Mouse (Mus musculus) T-helper 2 cell (primary cell): ENCODE data around the gene Grwd1.

Experiments
- in situ Hi-C: fragments of 300-600 bp; cut with MboI, MseI; formaldehyde crosslinking; loops from one replicate; pipeline ENCODE4 v1.15.1; 2025; ENCODE audit warnings: high pct_unique_total_duplicates

Gene Grwd1

GRCm38 (mm10) chr7:45800001-45800400, 30.7 kb downstream of the Grwd1 start:
- in situ Hi-C loops = loop anchor here (5.0 kb wide), 1 partner anchor 122 kb away; the partner anchor contains the start of genes Ccdc114 and Emp3

- in situ Hi-C loops = no loop called here
These were observed 31.8 kb downstream of the Grwd1 start for GRCm38 (mm10) chr7:45798931-45799330.

- in situ Hi-C loops = no loop called here
These were observed 32.3 kb downstream of the Grwd1 start for GRCm38 (mm10) chr7:45798511-45798836.

GRCm38 (mm10) chr7:45797661-45798510, 32.9 kb downstream of the Grwd1 start:
- in situ Hi-C loops = no loop called here

- in situ Hi-C loops = no loop called here
These were observed 33.8 kb downstream of the Grwd1 start for GRCm38 (mm10) chr7:45796950-45797349.

- in situ Hi-C loops = no loop called here
These were observed 35.8 kb downstream of the Grwd1 start for GRCm38 (mm10) chr7:45794971-45795370.

- in situ Hi-C loops = no loop called here
These were observed 36.7 kb downstream of the Grwd1 start for GRCm38 (mm10) chr7:45793969-45794585.

GRCm38 (mm10) chr7:45793240-45793639, 37.5 kb downstream of the Grwd1 start:
- in situ Hi-C loops = no loop called here

GRCm38 (mm10) chr7:45791756-45792490, 38.8 kb downstream of the Grwd1 start:
- in situ Hi-C loops = no loop called here

- in situ Hi-C loops = no loop called here
These were observed 40.0 kb downstream of the Grwd1 start for GRCm38 (mm10) chr7:45790721-45791120.

GRCm38 (mm10) chr7:45787642-45788041, 43.1 kb downstream of the Grwd1 start:
- in situ Hi-C loops = no loop called here

- in situ Hi-C loops = no loop called here
These were observed 43.9 kb downstream of the Grwd1 start for GRCm38 (mm10) chr7:45786661-45787413.

- in situ Hi-C loops = no loop called here
These were observed 44.6 kb downstream of the Grwd1 start for GRCm38 (mm10) chr7:45786136-45786578.

GRCm38 (mm10) chr7:45785388-45786135, 45.2 kb downstream of the Grwd1 start:
- in situ Hi-C loops = no loop called here

GRCm38 (mm10) chr7:45784524-45785372, 46.0 kb downstream of the Grwd1 start, which contains the start of gene Sult2b1:
Gene Sult2b1 (minus strand): TSS chr7:45784669.
- in situ Hi-C loops = no loop called here

GRCm38 (mm10) chr7:45783511-45784091, 47.1 kb downstream of the Grwd1 start, which contains the start of gene Lmtk3:
Gene Lmtk3 (plus strand): TSS chr7:45783738.
- in situ Hi-C loops = no loop called here

- in situ Hi-C loops = no loop called here
These were observed 48.5 kb downstream of the Grwd1 start for GRCm38 (mm10) chr7:45782271-45782670.

GRCm38 (mm10) chr7:45779081-45779641, 51.6 kb downstream of the Grwd1 start:
- in situ Hi-C loops = no loop called here

- in situ Hi-C loops = no loop called here
These were observed 55.5 kb downstream of the Grwd1 start for GRCm38 (mm10) chr7:45775237-45775636.
